Mouse (Mus musculus) MEL (cell line): ENCODE measurements around the gene Slc11a2. TPM values are rescaled to one million over a fixed set of nuclear protein-coding genes. Genes with fewer than 3 reads are reported as not detected.

ENCODE experiments used
- DNase-seq: peaks from one replicate; pipeline ENCODE4 v3.0.0; 2011; ENCODE audit warnings: low read depth, low spot score
- H3K27ac ChIP-seq: 2 replicates; pipeline ENCODE4 v1.5.1; 2012; ENCODE audit warnings: low read depth, mild to moderate bottlenecking, control low read depth, low read length, moderate library complexity; ENCODE audit not compliant: control insufficient read depth
- H3K27me3 ChIP-seq, 2 experiments: fragments of 150-350 bp in 1 of 2; sonication (generic) in 1 of 2; 2 replicates each; pipeline ENCODE4 v1.6.1; 2012; ENCODE audit warnings: low read length in 2 of 2, mild to moderate bottlenecking in 2 of 2, improper control_type of control experiment in 1 of 2, moderate library complexity in 1 of 2; ENCODE audit not compliant: insufficient read depth in 2 of 2, control insufficient read depth in 1 of 2
- H3K36me3 ChIP-seq, 2 experiments: 2 replicates each; pipeline ENCODE4 v1.6.1; 2012 to 2014; ENCODE audit warnings: low read length in 2 of 2, improper control_type of control experiment in 1 of 2, inconsistent platforms in 1 of 2, mild to moderate bottlenecking in 1 of 2; ENCODE audit not compliant: insufficient read depth in 2 of 2, control insufficient read depth in 1 of 2
- H3K4me1 ChIP-seq, 2 experiments: fragments of 150-350 bp in 1 of 2; sonication (generic) in 1 of 2; 2 replicates each; pipeline ENCODE4 v1.6.1; 2012; ENCODE audit warnings: low read length in 2 of 2, improper control_type of control experiment in 1 of 2, mild to moderate bottlenecking in 1 of 2; ENCODE audit not compliant: insufficient read depth in 2 of 2, control insufficient read depth in 1 of 2
- H3K4me3 ChIP-seq, 2 experiments: fragments of 150-350 bp in 1 of 2; sonication (generic) in 1 of 2; 2 replicates each; pipeline ENCODE4 v1.5.1; 2012; ENCODE audit warnings: low read depth in 2 of 2, low read length in 2 of 2, mild to moderate bottlenecking in 2 of 2, moderate library complexity in 2 of 2, control low read depth in 1 of 2, improper control_type of control experiment in 1 of 2; ENCODE audit not compliant: control insufficient read depth in 1 of 2, insufficient read depth in 1 of 2
- H3K79me2 ChIP-seq: 2 replicates; pipeline ENCODE4 v1.6.1; 2012; ENCODE audit warnings: mild to moderate bottlenecking, low read length, moderate library complexity; ENCODE audit not compliant: control insufficient read depth, poor library complexity, insufficient read depth
- H3K9ac ChIP-seq: 2 replicates; pipeline ENCODE4 v1.6.1; 2012; ENCODE audit warnings: low read depth, mild to moderate bottlenecking, control low read depth, low read length, moderate library complexity; ENCODE audit not compliant: control insufficient read depth, poor library complexity, severe bottlenecking
- H3K9me3 ChIP-seq: fragments of 150-350 bp; sonication (generic); replicated peaks from 2 replicates; pipeline ENCODE4 v1.6.1; 2012; ENCODE audit warnings: mild to moderate bottlenecking, low read length, improper control_type of control experiment, moderate library complexity; ENCODE audit not compliant: insufficient read depth
- BHLHE40 ChIP-seq: IDR thresholded peaks from 2 replicates; pipeline ENCODE4 v1.6.1; 2012; ENCODE audit warnings: low read depth, mild to moderate bottlenecking, inconsistent platforms, low read length, improper control_type of control experiment, borderline replicate concordance
- CHD1 ChIP-seq: IDR thresholded peaks from 2 replicates; pipeline ENCODE4 v1.6.1; 2012; ENCODE audit warnings: low read depth, mild to moderate bottlenecking, inconsistent platforms, low read length, improper control_type of control experiment
- CTCF ChIP-seq, 3 experiments: IDR thresholded peaks in 2 of 3; conservative IDR thresholded peaks in 1 of 3; 2 replicates each; pipeline ENCODE4 v1.5.1; 2011 to 2012; ENCODE audit warnings: low read length in 3 of 3, low read depth in 2 of 3, mild to moderate bottlenecking in 2 of 3, improper control_type of control experiment in 1 of 3, inconsistent platforms in 1 of 3, mixed read lengths in 1 of 3, moderate library complexity in 1 of 3; ENCODE audit not compliant: control insufficient read depth in 1 of 3, insufficient read depth in 1 of 3, poor library complexity in 1 of 3, severe bottlenecking in 1 of 3
- E2F4 ChIP-seq: IDR thresholded peaks from 2 replicates; pipeline ENCODE4 v1.6.1; 2011; ENCODE audit warnings: low read depth, low read length, improper control_type of control experiment, borderline replicate concordance
- GABPA ChIP-seq: IDR thresholded peaks from 2 replicates; pipeline ENCODE4 v1.6.1; 2012; ENCODE audit warnings: low read depth, mild to moderate bottlenecking, inconsistent platforms, low read length, improper control_type of control experiment, moderate library complexity
- GATA1 ChIP-seq: IDR thresholded peaks from 2 replicates; pipeline ENCODE4 v1.6.1; 2011; ENCODE audit warnings: low read depth, low read length, improper control_type of control experiment
- HCFC1 ChIP-seq: IDR thresholded peaks from 2 replicates; pipeline ENCODE4 v1.6.1; 2012; ENCODE audit warnings: low read depth, mild to moderate bottlenecking, inconsistent platforms, low read length, improper control_type of control experiment, moderate library complexity
- MAX ChIP-seq: IDR thresholded peaks from 2 replicates; pipeline ENCODE4 v1.6.1; 2011; ENCODE audit warnings: low read length, improper control_type of control experiment
- MEF2A ChIP-seq: IDR thresholded peaks from 2 replicates; pipeline ENCODE4 v1.6.1; 2014; ENCODE audit warnings: low read depth, mild to moderate bottlenecking, inconsistent platforms, low read length, improper control_type of control experiment; ENCODE audit not compliant: poor library complexity, insufficient replicate concordance, severe bottlenecking; ENCODE audit errors: extremely low read depth
- MYB ChIP-seq: IDR thresholded peaks from 2 replicates; pipeline ENCODE4 v1.6.1; 2011; ENCODE audit warnings: mild to moderate bottlenecking, low read depth, low read length, improper control_type of control experiment
- POLR2AphosphoS2 ChIP-seq: IDR thresholded peaks from 2 replicates; pipeline ENCODE4 v1.6.1; 2011; ENCODE audit warnings: low read length, improper control_type of control experiment
- RAD21 ChIP-seq: IDR thresholded peaks from 2 replicates; pipeline ENCODE4 v1.6.1; 2011; ENCODE audit warnings: mild to moderate bottlenecking, low read depth, low read length, improper control_type of control experiment
- TCF12 ChIP-seq: IDR thresholded peaks from 2 replicates; pipeline ENCODE4 v1.6.1; 2014; ENCODE audit warnings: low read depth, mild to moderate bottlenecking, inconsistent platforms, low read length, improper control_type of control experiment, moderate library complexity
- UBTF ChIP-seq: IDR thresholded peaks from 2 replicates; pipeline ENCODE4 v1.6.1; 2012; ENCODE audit warnings: low read depth, mild to moderate bottlenecking, inconsistent platforms, low read length, improper control_type of control experiment, moderate library complexity, borderline replicate concordance; ENCODE audit not compliant: insufficient read depth
- ZC3H11A ChIP-seq: IDR thresholded peaks from 2 replicates; pipeline ENCODE4 v1.6.1; 2012; ENCODE audit warnings: low read depth, mild to moderate bottlenecking, inconsistent platforms, low read length, improper control_type of control experiment
- ZMIZ1 ChIP-seq: IDR thresholded peaks from 2 replicates; pipeline ENCODE4 v1.6.1; 2012; ENCODE audit warnings: low read depth, mild to moderate bottlenecking, inconsistent platforms, low read length, improper control_type of control experiment, moderate library complexity
- polyA plus RNA-seq, 2 experiments: library from polyadenylated mRNA; stranded (reverse) in 1 of 2; unstranded in 1 of 2; fragments of >175 nt in 1 of 2; fragments of >200 nt in 1 of 2; gene quantifications; 2 replicates each; pipeline versions ENCODE4 v1.2.1 to v1.2.4; 2012; ENCODE audit warnings: low replicate concordance in 2 of 2, low read depth in 1 of 2; ENCODE audit not compliant: insufficient read length in 2 of 2, insufficient read depth in 1 of 2, missing spikeins in 1 of 2
- total RNA-seq: library from RNA; depleted of rRNA; stranded (reverse); fragments of 300-350 nt; gene quantifications from 2 replicates; pipeline ENCODE4 v1.2.3, GENCODE M21; 2012; rRNA removed

The Slc11a2 gene
- total RNA-seq = 52.7 and 69.0 TPM in 2 replicates
- 100 to 1,000 TPM in 1 of 2 experiments, not detected in 1; 112 TPM for polyA plus RNA-seq

GRCm38 (mm10) chr15:100424396-100425122 is at the start of gene Slc11a2:
Slc11a2 (minus strand) TSS chr15:100425072.
- Histone ChIP-seq H3K79me2 (peaks cover 29% of the 10 kb centered on the region), H3K4me1 (peaks cover 14 to 20% of the 10 kb centered on the region in 2 experiments), H3K27ac (no peak within 1 kb of the TSS), H3K9me3 (no peaks in the 10 kb centered on the region), H3K4me3 (peak within 1 kb of the TSS; percentile 70 to 73; a peak in 3 of 4 replicates), H3K9ac (peak within 1 kb of the TSS; percentile 70), H3K36me3 (peaks cover 0 to 15% of the 10 kb centered on the region in 2 experiments; a peak in 2 of 4 replicates), H3K27me3 (no peaks in the 10 kb centered on the region; a peak in 1 of 4 replicates)
- TF ChIP-seq TCF12 (no peak), E2F4 (no peak), GATA1 (no peak)
- DNase-seq = no peak

- Histone ChIP-seq H3K9ac (no peak overlapping the region), H3K9me3 (no peaks in the 10 kb centered on the region), H3K27me3 (no peaks in the 10 kb centered on the region), H3K27ac (no peak overlapping the region), H3K36me3 (peaks cover 4 to 10% of the 10 kb centered on the region in 2 experiments), H3K79me2 (peaks cover 11% of the 10 kb centered on the region), H3K4me1 (peaks cover 0 to 10% of the 10 kb centered on the region in 2 experiments; a peak in 2 of 4 replicates), H3K4me3 (no peak overlapping the region)
- no peak for DNase-seq
- no peak for TF ChIP-seq TCF12
- no peak for TF ChIP-seq MYB
- TF ChIP-seq BHLHE40 = no peak
- no peak for TF ChIP-seq UBTF
- no peak for TF ChIP-seq RAD21
- TF ChIP-seq CHD1 = no peak
- no peak for TF ChIP-seq ZC3H11A
- no peak for TF ChIP-seq ZMIZ1
- TF ChIP-seq HCFC1 = no peak
- TF ChIP-seq MEF2A = no peak
- no peak for TF ChIP-seq MAX
- TF ChIP-seq CTCF (IDR thresholded peaks at IDR 0.05 in 2 of 3, conservative IDR thresholded peaks at IDR 0.05 in 1 of 3; ENCODE audit: control insufficient read depth in 1 of 3, insufficient read depth in 1 of 3, low read depth in 2 of 3, low read length in 3 of 3, poor library complexity in 1 of 3, severe bottlenecking in 1 of 3) = no peak
- TF ChIP-seq POLR2AphosphoS2 = no peak
- no peak for TF ChIP-seq GABPA
Observed at GRCm38 (mm10) chr15:100473926-100474503, 49.1 kb upstream of the Slc11a2 start.
